Mouse (Mus musculus): Measurements from ENCODE around the gene Kcne1. TPM values are rescaled to one million over a fixed set of nuclear protein-coding genes. Genes with fewer than 3 reads are reported as not detected.

Gene Kcne1
- total RNA-seq (2022): 1 to 10 TPM; 2.7 to 7.8 (median 4.7) TPM

DNA sequence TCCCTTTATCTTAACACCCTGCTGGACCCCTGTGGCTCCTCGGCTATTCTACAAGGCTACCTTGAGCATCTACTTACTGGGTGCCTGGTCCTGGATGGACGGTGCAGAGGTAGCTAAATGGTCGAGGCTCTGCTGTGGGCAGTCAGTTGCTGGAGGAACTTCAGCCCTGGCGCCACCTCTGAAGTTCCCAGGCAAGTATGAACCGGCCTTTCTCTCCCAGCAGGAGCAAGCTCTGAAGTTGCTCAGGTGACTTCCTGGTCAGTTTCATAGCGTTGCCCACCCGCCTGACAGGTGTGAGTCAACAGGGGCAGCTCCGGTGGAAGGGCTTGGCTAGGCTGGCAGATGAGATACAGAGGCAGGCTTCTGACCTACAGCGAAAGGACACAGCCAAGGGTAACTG lies at the start of gene Kcne1:
Gene Kcne1 (minus strand): TSS at position 240 of the 400 bp plus-strand sequence.
- DNase-seq (ENCODE audit: low spot score): no peak

DNA sequence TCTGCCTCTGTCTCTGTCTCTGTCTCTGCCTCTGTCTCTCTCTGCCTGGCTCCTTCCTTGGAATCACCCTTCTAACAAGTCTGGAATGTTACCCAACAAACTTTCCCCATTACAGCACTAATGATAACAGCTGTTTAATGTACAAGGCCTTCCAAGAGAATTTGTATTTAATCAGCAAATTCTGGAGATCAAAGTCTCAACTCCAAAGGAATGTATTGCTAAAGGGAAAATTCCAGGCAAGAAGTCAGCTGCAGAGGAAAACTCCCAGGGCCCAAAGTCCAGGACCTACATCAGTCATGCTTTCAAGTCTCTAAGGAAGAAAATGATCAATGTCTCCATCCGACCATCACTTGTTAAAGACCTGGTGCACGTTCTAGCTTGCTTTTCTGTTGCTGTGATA lies 48.6 kb upstream of the Kcne1 start:
- no peak for DNase-seq (ENCODE audit: low spot score)

DNA sequence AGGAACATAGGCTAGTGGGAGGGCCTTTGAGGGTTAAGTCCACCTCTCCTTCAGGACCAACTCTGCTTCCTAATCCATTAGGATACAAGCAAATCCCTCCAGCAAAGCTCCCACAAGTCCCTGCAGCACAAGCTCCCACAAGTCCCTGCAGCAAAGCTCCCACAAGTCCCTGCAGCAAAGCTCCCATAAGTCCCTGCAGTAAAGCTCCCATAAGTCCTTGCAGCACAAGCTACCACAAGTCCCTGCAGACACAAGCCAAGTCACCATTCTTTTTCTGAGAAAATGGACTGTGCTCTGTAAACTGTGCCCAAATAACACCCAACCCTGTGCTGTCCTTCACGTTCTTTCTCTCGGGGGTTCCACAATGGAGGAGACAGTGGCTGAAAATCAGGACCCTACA lies 44.9 kb upstream of the Kcne1 start:
- no peak for DNase-seq (ENCODE audit: low spot score)

DNA sequence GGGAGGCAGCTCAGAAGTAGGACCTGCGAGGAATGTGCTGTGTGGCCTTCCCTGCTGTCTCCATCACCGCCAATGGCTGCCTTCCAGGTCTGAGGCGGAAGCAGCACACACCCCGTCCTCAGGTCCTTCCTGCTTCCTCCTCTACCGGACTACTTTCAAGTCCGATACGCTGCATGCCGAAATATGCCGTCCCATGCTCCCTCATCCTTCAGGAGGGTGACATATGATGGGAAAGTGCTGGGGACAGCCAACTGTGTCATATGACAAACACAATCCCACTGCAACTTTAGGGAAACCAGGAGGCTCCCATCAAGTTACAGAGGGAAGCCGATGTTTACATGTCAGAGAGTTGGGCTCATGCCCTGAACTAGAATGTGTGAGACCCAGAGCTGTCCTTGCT lies 43.8 kb upstream of the Kcne1 start:
- peak; percentile 44 for DNase-seq (ENCODE audit: low spot score)

DNA sequence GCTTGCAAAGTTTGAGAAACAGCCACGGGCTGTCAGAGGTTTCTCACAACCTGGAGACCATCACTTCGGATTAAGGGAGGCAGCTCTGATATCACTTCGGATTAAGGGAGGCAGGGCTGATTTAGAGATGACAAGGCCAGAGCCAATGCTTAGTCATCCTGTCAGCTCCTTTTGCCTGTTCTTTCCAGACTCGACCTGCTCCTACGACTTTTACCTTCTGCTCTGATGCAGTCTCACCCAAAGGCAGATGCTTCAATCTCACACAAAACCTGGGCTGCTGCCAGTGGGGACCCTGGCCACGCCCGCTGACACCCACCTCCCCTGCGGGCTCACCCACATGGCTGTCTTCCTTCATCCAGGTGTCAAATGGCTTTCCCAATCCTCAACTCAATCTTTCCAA lies 42.9 kb upstream of the Kcne1 start:
- no peak for DNase-seq (ENCODE audit: low spot score)

DNA sequence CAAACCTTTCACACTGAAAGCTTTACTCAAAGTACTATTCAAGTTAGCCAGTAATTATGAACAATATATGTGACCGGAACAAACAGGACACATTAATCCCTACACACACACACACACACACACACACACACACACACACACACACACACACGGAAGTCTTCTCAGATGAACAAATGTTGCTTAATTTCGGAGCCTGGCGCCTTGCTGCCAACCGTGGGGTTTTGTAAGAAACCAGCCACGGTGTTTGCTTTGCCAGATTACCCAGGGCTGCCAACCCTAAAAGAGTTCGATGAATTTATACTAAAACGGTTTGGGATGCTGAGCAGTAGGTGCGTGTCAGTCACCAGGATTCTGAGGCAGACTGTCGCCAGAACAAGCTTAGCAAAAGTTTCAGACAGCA lies 41.9 kb upstream of the Kcne1 start:
- no peak for DNase-seq (ENCODE audit: low spot score)

DNA sequence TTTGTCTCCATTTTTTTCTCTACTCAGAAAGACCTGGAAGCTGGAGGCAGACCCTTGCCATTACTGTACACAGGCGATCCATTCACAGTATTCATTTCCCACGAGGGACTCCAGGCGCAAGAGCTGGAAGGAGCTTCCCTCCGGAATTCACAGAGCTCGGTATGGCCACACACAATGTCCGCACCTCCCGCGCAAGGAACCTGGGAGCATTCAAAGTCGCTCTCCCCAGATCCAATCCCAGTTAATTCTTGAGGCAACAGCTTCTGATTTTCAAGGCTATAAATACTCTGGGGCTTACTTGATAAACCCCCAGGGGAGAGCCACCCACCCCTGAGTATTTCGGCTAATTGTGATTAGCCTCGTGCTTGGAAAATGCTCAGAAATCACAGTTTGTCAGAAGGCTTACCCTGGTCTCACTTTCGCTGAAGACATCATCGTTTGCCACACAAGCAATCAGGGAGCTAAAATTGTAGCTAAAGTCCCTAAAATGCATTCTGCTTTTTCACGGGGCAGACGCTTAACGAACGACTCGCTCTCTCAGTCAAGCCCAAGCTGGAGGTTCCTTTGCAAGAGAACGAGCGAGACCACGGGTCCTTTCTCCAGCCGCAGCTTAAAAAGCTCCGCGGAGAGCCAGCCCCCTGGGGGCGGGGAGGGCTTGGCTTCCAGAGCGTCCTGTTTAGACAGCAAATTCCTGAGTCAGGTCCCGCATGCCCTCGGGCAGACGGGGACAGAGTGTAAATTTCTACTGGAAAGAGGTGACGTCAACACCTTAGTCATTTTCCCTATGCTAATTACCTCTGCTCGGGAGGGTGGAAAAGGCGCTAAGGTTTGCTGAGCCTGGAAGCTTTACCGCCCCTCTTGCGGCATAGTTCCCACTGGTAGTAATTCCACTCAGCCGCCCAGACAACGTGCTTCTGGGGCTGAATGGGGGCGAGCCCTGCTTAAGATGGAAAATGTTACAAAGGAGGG lies 40.5 kb upstream of the Kcne1 start:
- peak; percentile 90 for DNase-seq (ENCODE audit: low spot score)

DNA sequence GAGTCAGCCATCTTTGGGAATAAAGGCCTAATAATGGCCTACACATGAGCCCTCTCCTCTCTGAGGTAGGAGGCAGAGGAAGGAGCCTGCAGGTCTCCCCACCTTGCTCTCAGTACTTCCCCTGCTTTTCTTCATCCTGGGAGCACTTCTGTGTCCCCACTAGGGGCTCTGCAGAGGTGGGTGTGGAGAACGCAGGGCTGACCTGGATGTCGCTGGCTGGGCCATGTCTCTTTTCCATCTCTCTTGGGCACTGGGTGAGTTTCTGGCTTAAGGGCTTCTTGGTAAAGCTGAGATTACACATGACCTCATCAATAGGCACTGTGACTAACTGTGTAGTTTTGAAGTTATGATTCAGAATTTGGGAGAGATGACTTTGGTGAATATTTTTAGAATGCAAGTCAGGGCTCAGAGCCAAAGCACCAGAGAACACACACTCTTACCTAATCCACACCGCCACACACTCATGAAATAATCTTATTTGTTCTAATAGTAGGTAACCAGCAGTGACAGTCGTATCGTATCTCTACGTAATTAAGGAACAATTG lies 39.4 kb upstream of the Kcne1 start:
- peak; percentile 42 for DNase-seq (ENCODE audit: low spot score)

DNA sequence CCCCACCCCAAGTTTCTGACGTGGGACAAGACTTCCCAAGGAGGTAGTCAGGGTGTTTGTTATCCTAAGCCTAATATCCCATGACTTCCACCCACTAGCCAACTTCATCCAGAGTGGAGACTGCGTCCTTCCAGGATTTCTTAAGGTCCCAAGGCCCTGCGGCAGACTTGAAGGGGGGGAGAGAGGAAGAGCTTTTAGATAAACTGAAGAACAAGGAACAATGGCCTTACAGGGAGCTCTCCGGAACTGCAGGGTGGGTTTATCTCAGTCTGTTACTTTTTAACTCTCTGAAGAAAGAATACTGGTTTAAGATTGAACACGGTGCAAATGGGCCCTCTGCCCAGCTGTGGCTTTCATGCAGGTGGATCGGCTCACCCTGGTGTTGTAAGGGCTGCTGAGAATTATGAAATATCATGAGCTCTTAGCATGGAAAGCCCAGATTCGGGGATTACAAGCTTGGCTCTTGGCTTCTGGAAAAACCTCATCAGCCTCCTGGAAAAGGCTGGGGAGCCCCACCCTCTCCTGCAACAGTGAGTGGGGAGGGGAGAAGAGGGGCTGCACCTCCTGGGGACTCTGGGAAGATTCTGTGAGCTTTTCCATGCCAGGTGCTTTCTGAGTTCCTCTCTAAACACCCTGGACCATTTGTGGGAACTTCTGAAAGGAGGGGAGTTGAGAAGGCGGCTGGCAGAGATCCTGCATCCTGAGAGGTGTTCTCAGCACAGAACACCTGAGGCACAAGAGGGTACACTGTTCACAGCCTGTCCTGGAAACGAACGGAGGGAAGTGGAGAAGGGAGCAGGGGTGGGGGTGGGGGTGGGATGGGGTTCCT lies 38.7 kb upstream of the Kcne1 start:
- DNase-seq (ENCODE audit: low spot score): no peak

DNA sequence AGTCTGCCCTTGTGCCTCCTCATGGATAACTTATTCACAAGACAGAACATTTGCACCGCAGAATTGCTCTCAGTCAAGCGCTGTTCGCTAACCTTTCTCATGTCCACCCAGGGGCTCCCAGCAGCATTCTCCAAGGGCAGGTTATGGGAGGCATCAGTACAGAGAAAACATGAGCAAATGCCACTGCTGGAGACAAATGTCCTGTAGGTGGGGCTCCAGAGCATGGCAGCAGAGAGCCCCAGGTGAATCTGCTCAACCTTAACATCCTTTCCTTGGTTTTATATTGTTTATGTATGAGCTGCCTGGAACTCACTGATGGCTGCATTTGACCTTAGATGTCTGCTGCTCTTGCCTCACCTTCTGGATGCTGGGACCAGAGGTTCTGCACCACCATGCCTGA lies 34.5 kb upstream of the Kcne1 start:
- no peak for DNase-seq (ENCODE audit: low spot score)

DNA sequence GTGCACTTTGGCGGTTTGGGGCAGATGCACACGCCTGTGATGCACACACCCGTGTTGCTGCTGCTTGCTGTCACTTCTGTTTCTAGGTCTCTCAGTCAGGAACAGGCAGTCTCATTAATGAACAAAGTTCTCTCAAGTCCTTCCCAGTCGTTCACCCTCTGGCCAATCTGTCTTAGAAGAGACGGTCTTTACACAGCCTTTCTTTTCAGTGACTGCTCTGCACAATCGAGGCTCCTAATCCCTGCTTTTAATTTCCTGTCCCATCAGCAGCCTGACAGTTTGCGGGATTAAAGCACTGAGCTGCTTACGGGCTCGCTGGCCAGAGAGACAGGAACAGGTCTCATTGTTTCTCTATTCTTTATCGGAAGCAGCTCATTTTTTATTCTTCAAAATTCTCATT lies 28.4 kb upstream of the Kcne1 start:
- DNase-seq (ENCODE audit: low spot score): no peak

DNA sequence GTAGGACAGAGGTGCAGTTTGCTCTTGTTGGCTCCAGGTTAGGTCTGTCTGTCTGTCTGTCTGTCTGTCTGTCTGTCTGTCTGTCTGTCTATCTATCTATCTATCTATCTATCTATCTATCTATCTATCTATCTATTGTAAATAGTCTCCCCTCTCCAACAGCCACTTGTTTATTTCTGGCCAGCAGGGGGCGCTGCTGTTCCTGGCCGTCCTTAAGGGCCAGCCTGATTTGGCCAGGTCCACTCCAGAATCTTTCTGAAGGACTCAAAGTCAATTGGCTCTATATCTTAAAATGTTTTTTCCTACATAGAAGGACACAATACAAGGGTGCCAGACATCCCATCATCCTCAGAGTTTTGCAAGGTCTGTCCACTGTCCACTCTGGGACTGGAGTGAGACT lies 25.8 kb upstream of the Kcne1 start:
- DNase-seq (ENCODE audit: low spot score): peak; percentile 70

DNA sequence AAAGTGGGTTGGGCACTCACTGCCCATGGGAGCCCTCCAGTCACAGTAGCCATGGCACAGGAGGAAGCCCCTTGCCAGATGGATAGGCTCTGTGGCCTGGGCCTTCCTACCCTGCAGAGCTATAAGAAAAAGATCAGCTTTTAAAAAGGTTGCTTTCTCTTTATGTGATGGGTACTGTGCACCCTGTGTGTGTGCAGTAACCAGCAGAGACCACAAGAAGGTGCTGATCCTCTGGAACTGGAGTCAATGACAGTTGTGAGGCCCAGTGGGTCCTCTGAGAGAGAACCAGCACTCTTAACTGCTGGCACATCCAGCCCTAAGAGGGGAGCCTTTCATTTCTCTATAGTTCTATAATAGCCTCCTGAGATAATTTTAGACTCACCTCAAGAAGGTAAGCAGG lies 24.1 kb upstream of the Kcne1 start:
- no peak for DNase-seq (ENCODE audit: low spot score)

DNA sequence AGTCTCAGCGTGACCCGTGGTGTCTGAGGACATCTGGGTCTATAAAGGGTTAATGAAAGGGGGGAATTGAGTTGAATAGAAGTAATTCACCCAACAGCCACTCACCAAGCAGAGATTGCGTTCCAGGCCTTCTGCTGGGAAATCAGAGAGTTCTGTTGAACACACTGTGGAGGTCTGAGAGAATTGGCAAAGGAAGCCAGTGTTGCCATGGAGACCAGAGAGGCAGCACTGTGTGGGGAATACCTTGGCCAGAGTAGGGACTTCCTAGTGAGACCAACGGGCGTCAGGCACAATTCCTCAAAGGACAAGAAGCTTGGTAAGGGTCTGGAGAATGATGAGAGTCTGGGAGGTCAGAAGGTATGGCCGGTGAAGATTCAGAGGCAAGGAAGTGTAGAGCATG lies 23.2 kb upstream of the Kcne1 start:
- DNase-seq (ENCODE audit: low spot score): no peak

DNA sequence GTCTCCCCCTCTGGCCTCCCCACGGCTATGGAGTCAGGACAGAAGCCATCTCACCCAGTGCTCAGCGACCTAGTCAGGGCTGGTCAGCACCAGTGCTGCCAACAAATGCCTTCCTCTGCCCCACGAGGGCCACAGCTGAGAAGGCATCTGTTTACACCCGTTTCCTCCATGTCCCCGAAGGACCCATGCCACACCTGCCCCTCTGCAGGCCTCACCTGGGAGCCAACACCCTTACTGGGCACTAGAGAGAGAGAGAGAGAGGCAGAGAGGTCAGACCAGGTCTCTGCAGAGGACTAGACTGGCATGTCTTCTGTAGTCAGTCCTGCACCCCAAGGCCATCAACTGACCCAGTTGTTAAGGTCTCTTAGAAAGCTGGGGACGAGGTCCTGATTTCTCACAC lies 21.8 kb upstream of the Kcne1 start:
- no peak for DNase-seq (ENCODE audit: low spot score)

DNA sequence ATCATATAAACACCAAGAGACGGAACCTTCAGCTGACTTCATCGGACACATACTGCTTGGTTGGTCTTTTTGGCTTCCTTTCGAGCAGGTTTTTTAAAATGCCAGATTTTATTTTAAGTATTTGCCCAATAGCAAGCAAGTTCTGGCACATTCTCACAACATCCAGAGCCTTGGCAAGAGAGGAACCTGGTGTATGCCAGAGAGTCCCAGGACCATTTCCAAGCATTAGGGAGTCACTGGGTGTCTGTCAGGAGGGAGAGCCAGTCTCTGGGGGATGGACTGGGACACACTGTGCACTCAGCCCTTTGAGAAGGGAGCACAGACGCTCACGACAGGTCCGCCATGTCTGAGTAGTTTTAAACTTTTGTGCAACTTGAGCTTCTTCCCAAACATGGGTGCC lies 17.7 kb upstream of the Kcne1 start:
- peak; percentile 52 for DNase-seq (ENCODE audit: low spot score)

DNA sequence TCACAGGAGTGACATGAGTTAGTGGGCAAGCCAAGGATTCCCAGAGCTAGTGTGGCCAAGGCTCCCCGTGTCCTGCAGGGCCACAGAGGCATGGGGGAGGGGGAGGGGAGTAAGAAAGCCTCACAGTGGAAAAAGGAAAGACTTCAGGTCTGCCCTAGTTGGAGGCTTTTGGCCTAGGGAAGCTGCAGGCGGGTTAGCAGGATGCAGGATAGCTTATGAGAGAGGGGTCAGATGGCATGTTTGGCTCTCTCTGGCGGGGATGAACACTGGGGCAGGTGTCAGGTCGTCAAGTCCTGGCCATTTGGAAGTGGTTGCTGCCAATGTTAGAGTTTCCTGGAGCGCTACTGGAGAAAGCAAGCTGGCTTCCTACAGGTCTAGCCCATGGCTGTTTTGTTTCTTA lies 12.4 kb upstream of the Kcne1 start:
- DNase-seq (ENCODE audit: low spot score): no peak

DNA sequence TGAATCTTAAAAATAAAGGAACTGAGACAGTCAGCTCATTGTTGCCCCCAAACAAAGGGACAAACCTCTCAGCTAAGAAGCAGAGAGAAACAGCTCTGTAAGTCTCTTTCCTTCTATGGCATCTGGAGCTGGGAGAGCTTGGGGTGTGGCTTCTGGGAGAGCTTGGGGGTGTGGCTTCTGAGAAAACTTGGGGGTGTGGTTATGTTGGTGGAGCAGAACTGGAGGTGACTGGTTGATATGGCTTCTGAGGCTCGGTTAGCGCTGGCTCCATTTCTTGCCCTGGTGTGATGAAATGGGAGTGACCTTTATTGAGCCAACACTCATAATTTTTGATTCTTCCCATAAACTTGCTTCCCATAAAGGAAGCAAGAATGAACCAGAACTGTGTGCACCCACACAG lies 10.0 kb upstream of the Kcne1 start:
- no peak for DNase-seq (ENCODE audit: low spot score)

DNA sequence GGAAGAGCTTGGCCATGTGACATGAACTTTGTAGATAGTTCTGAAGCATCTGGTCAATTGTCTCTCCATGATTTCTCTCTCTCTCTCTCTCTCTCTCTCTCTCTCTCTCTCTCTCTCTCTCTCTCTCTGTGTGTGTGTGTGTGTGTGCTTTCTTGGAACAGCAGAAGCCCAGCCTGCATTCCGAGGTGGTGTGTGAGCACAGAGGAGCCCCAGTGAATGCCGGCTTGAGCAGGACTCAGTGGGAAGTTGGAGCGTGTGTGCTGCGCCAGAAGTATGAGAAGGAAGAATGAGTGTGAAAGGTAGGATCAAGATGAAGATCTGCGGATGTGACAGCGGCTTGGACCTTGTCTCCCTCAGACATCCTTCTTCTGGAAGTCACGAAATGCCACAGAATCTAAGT lies 6.2 kb upstream of the Kcne1 start:
- DNase-seq (ENCODE audit: low spot score): no peak

DNA sequence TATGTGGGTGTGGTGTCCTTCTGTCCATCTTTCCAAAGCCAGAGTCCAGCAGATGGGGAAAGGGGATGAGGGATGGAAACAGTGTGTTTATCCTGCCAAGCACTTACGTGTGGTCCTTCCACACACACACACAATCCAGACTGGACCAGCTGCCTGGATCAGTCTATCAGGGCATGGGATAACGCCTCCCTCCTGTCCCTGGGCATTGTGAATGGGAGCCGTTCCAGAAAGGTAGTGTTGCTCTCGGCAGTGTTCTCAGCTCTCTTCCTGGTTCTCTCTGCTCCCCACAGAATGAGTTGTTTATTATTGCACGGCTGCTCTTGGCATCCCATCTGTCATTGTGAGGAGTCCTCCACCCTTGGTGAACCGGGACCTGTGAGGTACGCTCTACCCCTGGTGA lies 1.4 kb upstream of the Kcne1 start:
- no peak for DNase-seq (ENCODE audit: low spot score)

DNA sequence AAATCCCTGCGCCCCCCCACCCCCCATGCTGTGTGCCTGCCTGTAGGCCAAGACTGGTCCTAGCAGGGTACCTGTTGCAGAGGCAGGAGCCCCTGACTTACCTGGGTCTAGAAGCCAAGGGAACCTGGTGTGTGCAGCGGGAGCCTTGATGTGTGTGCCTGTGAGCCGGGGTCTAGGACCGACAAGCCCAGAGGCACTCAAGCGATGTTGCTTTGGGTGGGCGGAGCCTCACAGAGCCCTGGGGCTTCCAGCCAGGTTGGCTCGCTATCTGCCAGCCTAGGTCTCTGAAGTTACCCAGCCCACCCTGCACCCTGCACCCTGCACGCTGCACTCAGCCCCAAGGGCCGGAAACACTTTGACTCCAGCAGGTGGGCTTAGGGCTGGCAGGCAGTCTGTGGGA lies 534 bp downstream of the Kcne1 start:
- no peak for DNase-seq (ENCODE audit: low spot score)

DNA sequence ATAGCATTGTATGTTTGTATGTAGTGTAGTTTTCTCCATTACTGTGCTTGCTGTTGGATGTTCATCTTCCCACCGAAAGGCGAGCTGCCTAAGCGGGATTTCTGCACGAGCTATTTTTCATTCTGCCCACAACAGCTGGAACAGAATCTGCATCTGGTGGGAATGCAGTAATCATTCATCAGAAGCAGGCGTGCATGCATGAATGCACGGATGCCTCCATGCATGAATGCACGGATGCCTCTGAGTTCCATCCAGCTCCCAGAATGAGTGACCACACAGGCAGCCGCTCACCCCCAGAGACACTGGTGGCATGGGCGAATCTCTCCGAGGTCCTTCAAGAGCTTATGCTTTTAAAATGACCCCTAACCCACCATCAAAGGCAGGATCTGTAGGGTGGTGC lies 1.7 kb downstream of the Kcne1 start:
- no peak for DNase-seq (ENCODE audit: low spot score)

DNA sequence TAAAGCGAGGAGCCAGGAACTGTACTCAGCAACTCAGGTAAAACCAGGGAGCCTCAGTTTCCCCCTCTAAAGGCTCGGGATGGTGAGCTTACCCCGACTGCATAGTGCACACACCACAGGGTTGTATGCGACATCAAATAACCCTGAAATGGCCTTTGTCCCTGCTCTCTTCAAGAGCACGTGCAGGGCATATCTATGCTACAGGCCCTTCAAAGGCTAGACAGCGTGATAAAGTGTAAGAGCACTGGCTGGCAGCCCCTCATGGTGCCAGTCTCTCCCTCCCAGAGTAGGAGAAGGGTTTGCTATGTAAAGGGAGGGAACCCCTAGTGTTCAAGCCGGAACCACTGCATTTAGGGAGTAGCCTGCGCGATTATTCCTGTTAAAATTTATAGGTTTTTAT lies 2.2 kb downstream of the Kcne1 start:
- no peak for DNase-seq (ENCODE audit: low spot score)

Data from heart, adult 8-10 months (tissue).